Mouse (Mus musculus) intestine, embryonic 16.5 days (tissue): ENCODE results near the gene Gigyf1. TPM values are rescaled to one million over a fixed set of nuclear protein-coding genes. Genes with fewer than 3 reads are reported as not detected.

ENCODE experiments used
- ATAC-seq: fragments of 200-750 bp; cut with Nextera tagmentation; 2 replicates; pipeline ENCODE4 v1.8.0; 2017; ENCODE audit warnings: moderate TSS enrichment, moderate library complexity
- H3K27ac ChIP-seq: fragments of 300-500 bp; sonication (generic); 2 replicates; pipeline ENCODE4 v1.5.1; 2014; ENCODE audit warnings: mild to moderate bottlenecking, low read length
- H3K27me3 ChIP-seq: fragments of 300-500 bp; sonication (generic); replicated peaks from 2 replicates; pipeline ENCODE4 v1.6.1; 2014; ENCODE audit warnings: low read length, control low read depth, mixed read lengths; ENCODE audit not compliant: control insufficient read depth, insufficient read depth
- H3K36me3 ChIP-seq: fragments of 300-500 bp; sonication (generic); 2 replicates; pipeline ENCODE4 v1.6.1; 2014; ENCODE audit warnings: low read length, control low read depth; ENCODE audit not compliant: control insufficient read depth, insufficient read depth
- H3K4me1 ChIP-seq: fragments of 300-500 bp; sonication (generic); 2 replicates; pipeline ENCODE4 v1.6.1; 2014; ENCODE audit warnings: low read length, control low read depth, mixed read lengths; ENCODE audit not compliant: control insufficient read depth, insufficient read depth
- H3K4me2 ChIP-seq: fragments of 300-500 bp; sonication (generic); 2 replicates; pipeline ENCODE4 v1.6.1; 2014; ENCODE audit warnings: low read depth, low read length, control low read depth
- H3K4me3 ChIP-seq: fragments of 300-500 bp; sonication (generic); 2 replicates; pipeline ENCODE4 v1.5.1; 2014; ENCODE audit warnings: mild to moderate bottlenecking, low read length
- H3K9ac ChIP-seq: fragments of 300-500 bp; sonication (generic); 2 replicates; pipeline ENCODE4 v1.6.1; 2014; ENCODE audit warnings: low read depth, low read length
- H3K9me3 ChIP-seq: fragments of 300-500 bp; sonication (generic); 2 replicates; pipeline ENCODE4 v1.6.1; 2016; ENCODE audit warnings: low read length, control low read depth; ENCODE audit not compliant: control insufficient read depth
- WGBS: fragments of 180-500 bp; shearing (Covaris S2); extraction: QIAGEN DNeasy Blood & Tissue Kit; methylation state at CpG from one replicate; pipeline ENCODE4 v1.1.7; 2014; 5-methylcytosine and 5-hydroxymethylcytosine counted together
- polyA plus RNA-seq: library from polyadenylated mRNA; unstranded; fragments of >200 nt; fragmentation: Nextera tagmentation; extraction: Ambion mirVana; gene quantifications from 2 replicates; pipeline ENCODE4 v1.2.1, GENCODE M21; 2015

Gigyf1 gene
- polyA plus RNA-seq, 1 experiment from 2014 or later = 7.4 TPM

DNA sequence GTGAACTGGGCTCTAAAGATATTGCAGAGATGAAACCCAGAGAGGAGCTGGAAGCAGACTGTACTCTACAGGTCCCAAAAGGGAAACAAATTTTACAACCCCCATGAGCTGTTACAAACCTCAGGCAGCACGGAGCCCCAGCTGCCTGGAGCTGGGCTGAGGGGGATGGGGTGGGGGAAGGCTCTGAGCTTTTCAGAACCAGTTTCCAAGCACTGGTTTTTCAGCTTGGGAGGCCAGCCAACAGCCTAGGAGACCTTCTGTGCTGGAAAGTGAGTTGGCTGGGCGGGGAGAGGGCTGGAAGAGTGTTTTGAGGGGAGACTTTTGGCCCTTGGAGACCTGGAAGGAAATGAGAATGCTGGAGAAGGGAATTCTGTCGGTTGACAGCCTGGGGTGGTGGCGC lies 26.8 kb upstream of the Gigyf1 start:
- no peaks in the 10 kb centered on the region for H3K27me3 ChIP-seq
- ATAC-seq = no peak
- H3K9me3 ChIP-seq = no peaks in the 10 kb centered on the region
- H3K4me1 ChIP-seq = no peaks in the 10 kb centered on the region
- no peak overlapping the region for H3K9ac ChIP-seq
- 42% methylated on average over 4 of the region's 4 CpGs for WGBS
- no peak overlapping the region for H3K4me2 ChIP-seq
- no peak overlapping the region for H3K4me3 ChIP-seq
- H3K27ac ChIP-seq = no peak overlapping the region
- no peaks in the 10 kb centered on the region for H3K36me3 ChIP-seq

DNA sequence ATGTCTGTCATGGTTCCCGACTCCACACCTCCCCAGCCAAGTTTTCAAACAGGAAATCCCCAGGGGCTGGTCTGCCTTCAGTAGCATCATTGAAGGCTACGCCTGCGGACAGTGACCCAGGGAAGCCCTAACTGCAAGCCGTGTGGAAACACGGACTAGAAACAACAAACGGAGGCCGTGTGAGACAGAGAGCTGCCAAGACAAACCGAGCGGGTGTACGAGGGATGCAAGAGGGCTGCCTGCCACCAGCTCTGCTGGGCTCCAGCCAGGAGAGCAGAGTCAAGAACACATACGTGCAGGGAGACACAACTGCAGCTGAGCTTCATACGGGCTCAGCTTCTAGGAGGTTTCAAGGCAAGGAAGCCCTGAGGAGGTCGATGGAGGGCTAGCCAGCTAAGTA lies 24.5 kb upstream of the Gigyf1 start:
- H3K4me2 ChIP-seq = no peak overlapping the region
- no peak overlapping the region for H3K4me3 ChIP-seq
- ATAC-seq = no peak
- no peaks in the 10 kb centered on the region for H3K36me3 ChIP-seq
- WGBS = 73% methylated on average over 13 of the region's 13 CpGs
- no peaks in the 10 kb centered on the region for H3K27me3 ChIP-seq
- no peak overlapping the region for H3K27ac ChIP-seq
- H3K9me3 ChIP-seq = no peaks in the 10 kb centered on the region
- H3K9ac ChIP-seq = no peak overlapping the region
- no peaks in the 10 kb centered on the region for H3K4me1 ChIP-seq

DNA sequence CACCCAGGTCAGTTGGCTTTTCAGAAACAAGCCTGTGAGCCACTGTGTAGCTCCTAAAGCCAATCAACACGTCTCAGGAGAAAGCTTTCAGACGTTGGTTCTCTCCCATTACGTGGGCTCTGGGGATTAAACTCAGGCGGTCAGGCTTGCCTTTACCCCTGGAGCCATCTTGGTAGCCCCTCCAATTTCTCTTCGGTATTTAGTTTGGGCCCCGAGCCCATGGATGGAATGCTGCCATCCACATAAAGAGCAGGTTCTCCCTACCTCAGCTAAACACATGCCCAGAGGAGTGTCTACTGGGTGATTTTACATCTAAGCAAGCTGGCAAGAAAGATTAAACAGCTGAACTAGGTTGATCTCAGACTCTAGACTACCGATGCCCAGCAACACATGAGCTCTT lies 18.2 kb upstream of the Gigyf1 start:
- peaks cover 14% of the 10 kb centered on the region for H3K4me1 ChIP-seq
- H3K4me2 ChIP-seq = no peak overlapping the region
- WGBS = 90% methylated on average over 7 of the region's 7 CpGs
- no peaks in the 10 kb centered on the region for H3K9me3 ChIP-seq
- no peaks in the 10 kb centered on the region for H3K36me3 ChIP-seq
- ATAC-seq = no peak
- H3K27me3 ChIP-seq = no peaks in the 10 kb centered on the region
- no peak overlapping the region for H3K4me3 ChIP-seq
- H3K9ac ChIP-seq = no peak overlapping the region
- H3K27ac ChIP-seq = no peak overlapping the region

DNA sequence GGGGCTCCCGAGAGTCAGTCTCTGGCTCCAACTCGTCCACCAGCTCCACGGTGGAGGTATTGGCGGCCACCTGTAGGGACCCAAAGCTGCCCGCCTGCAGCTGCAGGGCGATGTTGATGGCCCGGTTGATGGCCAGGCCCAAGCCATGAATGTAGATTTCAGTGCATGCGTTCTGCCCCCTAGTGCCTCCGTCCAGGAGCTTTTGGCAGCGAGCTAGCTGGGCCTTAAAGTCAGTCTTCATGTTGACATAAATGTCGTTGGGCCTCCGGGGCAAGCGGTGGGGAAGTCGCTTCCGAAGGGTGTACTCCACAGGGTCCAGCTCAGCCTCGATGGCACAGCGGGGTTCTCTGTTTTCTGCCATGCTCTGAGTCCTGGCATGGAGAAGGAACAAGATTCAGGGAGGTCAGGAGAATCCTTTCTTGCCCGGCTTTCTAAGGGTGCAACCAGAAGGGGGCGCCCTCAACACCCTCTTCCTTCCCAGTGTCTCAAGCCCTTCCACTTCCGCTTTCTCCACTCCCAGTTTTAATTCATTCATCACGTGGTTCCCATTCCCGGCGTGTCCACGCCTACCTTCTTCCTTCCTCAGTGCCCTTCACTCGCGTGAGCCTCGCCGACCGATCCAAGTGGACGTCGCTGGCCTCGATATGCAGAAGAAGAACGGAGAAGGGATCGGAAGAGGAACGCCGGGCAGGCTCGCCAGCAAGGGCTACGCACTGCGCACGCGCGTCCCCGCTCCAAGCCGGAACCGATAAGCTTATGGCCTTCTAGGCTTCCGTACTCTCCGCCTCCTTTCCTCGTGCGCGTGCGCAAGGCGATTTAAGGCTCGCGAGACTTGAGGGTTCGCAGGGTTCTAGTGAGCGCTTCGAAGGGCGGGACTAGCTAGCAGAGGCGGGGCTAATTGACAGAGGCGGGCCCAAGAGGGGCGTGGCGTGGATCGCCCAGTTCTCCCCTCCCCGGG lies 16.4 kb upstream of the Gigyf1 start, which contains the start of gene Pop7:
TSS of gene Pop7 (minus strand) at position 810 of the 958 bp plus-strand sequence.
- Histone ChIP-seq H3K27ac (peak within 1 kb of the TSS; percentile 96), H3K4me2 (peak within 1 kb of the TSS; percentile 91), H3K4me3 (peak within 1 kb of the TSS; percentile 64), H3K36me3 (no peaks in the 10 kb centered on the region), H3K9ac (peak within 1 kb of the TSS; percentile 86), H3K9me3 (no peaks in the 10 kb centered on the region), H3K4me1 (peaks cover 14% of the 10 kb centered on the region), H3K27me3 (no peaks in the 10 kb centered on the region)
- peak; percentile 96 for ATAC-seq
- 1% methylated on average over 64 of the region's 64 CpGs for WGBS

DNA sequence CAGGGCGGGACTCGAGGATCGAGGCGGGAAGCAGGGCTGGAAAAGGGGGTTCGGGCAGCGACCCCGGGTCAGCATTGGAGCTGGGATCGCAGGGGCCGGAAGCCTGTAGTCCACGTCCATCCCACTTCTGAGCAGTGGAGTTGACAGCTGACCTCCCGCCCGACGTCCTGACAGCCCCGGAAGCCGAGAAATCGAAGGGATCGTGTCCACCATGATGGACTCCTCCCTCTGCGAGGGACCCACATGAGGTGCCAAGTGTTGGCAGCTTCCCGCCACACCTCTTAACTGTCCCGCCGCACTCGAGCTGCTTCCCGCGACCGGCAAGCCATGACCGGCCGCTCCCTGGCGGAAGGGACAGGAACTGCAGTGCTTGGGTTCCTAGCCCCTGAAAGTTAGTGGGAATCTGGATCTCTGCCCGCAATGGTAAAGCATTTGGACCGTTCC lies 15.7 kb upstream of the Gigyf1 start:
- Histone ChIP-seq H3K9ac (peak overlapping the region; percentile 86), H3K4me1 (peaks cover 14% of the 10 kb centered on the region), H3K27me3 (no peaks in the 10 kb centered on the region), H3K27ac (peak overlapping the region; percentile 82), H3K4me2 (peak overlapping the region; percentile 57), H3K4me3 (peak overlapping the region; percentile 64), H3K9me3 (no peaks in the 10 kb centered on the region), H3K36me3 (no peaks in the 10 kb centered on the region)
- ATAC-seq = peak; percentile 90
- under 1% methylated on average over 29 of the region's 30 CpGs for WGBS

DNA sequence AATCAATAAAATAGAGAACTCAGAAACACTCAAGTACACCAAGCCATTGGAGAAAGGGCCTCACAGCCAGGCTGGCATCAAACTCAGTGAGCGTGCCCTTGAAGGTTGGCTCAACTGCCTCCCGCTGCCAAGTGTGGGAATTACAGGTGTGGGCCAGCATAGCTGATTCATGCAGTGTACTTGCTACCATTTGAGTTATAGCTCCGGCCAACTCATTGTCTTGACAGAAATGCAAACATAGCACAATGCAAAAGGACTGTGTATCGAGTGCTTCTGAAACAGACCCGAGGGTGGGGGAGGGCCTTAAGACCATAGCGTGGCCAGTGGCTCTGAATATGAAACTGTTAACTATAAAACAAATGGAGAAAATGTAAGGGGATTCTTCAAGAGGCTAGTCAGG lies 14.3 kb upstream of the Gigyf1 start:
- no peak for ATAC-seq
- peaks cover 14% of the 10 kb centered on the region for H3K4me1 ChIP-seq

DNA sequence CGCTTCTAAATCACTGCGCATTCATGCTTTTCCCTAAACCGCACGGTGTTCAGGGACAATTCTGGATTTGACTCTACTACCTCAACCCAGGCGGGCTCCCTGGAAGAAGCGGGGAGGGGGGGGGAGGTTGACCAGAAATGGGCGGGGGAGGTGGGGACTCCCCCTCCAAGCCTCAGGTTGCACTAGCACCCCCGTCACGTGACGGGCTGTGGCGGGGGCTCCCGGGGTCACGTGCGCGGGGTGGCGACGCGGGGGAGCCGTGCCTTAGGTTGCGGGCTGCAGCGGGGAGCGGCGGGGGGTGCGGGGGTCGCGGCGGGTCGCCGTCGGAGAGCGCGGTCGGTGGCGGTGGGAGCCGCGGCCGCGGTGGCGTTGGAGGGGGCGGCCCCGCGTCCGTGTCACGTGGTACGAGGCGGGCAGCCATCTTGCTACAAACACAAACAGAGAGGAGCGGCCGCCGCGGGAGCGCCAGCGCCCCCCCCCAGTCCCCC lies 8.3 kb upstream of the Gigyf1 start:
- 2% methylated on average over 27 of the region's 52 CpGs for WGBS
- no peaks in the 10 kb centered on the region for H3K36me3 ChIP-seq
- ATAC-seq = peak; percentile 80

More for the DNA sequence above, 14.3 kb upstream of the Gigyf1 start:
- H3K27me3 ChIP-seq = no peaks in the 10 kb centered on the region
- H3K9ac ChIP-seq = no peak overlapping the region
- H3K4me3 ChIP-seq = no peak overlapping the region
- no peak overlapping the region for H3K27ac ChIP-seq
- WGBS = 82% methylated on average over 6 of the region's 6 CpGs
- no peaks in the 10 kb centered on the region for H3K36me3 ChIP-seq
- H3K9me3 ChIP-seq = no peaks in the 10 kb centered on the region
- no peak overlapping the region for H3K4me2 ChIP-seq

DNA sequence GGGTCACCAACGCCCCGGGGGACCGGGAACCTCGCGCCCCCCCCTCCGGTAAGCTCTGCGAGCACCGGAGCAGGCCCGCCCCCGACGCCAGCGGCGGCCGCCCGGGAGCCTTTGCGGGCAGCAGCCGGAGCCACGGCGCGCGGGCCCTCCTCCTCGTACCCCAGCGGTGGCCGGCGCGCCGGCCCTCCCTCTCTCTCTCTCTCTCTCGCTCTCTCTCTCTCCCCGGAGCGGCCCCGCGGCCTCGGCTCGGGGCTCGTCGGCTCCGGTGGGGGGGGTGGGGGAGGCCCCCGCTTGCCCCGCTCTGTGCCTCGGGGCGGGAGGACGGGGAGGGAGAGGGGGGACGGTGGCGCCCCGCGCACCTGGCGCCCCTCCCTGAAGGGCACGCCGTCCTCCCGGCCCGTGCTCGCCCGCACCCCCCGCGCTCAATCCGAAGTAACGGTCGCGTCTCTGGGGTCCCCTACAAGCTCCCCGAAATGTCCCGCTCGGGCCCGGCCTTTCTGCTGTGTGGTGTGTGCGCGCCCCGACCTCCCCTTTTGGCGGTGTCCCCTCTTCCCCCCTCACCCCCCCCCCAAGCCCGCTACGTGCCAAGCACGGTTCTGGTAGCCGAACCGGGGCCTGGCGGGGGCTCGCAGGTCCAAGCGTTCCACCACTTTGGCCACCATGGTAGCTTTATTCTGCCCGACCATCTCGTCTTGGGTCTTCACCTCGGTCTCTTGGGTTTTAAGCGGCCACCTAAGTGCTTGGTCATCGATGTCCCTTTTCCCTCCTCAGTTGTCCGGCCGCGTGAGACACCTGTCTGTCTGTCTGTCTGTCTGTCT lies 7.6 kb upstream of the Gigyf1 start:
- Histone ChIP-seq H3K9ac (peak overlapping the region; percentile 99), H3K27me3 (no peaks in the 10 kb centered on the region), H3K36me3 (no peaks in the 10 kb centered on the region), H3K4me1 (peaks cover 27% of the 10 kb centered on the region), H3K4me2 (peak overlapping the region; percentile 87), H3K27ac (peak overlapping the region; percentile 78), H3K4me3 (peak overlapping the region; percentile 95), H3K9me3 (no peaks in the 10 kb centered on the region)
- WGBS = under 1% methylated on average over 62 of the region's 83 CpGs
- peak; percentile 52 for ATAC-seq

More for the DNA sequence above, 8.3 kb upstream of the Gigyf1 start:
- Histone ChIP-seq H3K4me3 (peak overlapping the region; percentile 95), H3K9ac (peak overlapping the region; percentile 99), H3K9me3 (no peaks in the 10 kb centered on the region), H3K4me1 (peaks cover 27% of the 10 kb centered on the region), H3K27me3 (no peaks in the 10 kb centered on the region), H3K4me2 (peak overlapping the region; percentile 60), H3K27ac (peak overlapping the region; percentile 78)

DNA sequence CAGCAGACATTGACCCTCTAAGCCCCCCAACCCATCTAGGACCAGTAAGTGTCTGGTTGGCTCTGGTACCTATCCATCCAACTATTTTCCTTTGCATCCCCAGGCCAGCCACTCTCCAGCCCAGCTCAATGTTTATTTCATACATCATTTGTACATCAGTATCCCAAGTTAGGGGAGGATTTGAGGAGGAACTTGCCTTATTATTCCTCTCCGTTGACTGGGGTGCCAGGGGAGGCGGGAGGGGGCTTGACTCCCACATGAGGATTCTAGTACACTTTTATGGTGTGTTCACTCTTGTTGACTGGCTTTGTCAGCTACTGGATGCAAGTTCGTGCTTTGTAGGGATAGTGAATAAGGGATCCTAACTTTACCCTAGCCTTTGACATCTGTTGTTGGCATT lies 6.6 kb upstream of the Gigyf1 start:
- Histone ChIP-seq H3K27me3 (no peaks in the 10 kb centered on the region), H3K4me3 (peak overlapping the region; percentile 95), H3K36me3 (no peaks in the 10 kb centered on the region), H3K9me3 (no peaks in the 10 kb centered on the region), H3K9ac (peak overlapping the region; percentile 99; the same call in 1 of the 2 replicates), H3K4me1 (peaks cover 27% of the 10 kb centered on the region), H3K27ac (no peak overlapping the region), H3K4me2 (peak overlapping the region; percentile 87)
- WGBS = 48% methylated on average over 3 of the region's 3 CpGs
- no peak for ATAC-seq
